In the genomic region with DNA sequence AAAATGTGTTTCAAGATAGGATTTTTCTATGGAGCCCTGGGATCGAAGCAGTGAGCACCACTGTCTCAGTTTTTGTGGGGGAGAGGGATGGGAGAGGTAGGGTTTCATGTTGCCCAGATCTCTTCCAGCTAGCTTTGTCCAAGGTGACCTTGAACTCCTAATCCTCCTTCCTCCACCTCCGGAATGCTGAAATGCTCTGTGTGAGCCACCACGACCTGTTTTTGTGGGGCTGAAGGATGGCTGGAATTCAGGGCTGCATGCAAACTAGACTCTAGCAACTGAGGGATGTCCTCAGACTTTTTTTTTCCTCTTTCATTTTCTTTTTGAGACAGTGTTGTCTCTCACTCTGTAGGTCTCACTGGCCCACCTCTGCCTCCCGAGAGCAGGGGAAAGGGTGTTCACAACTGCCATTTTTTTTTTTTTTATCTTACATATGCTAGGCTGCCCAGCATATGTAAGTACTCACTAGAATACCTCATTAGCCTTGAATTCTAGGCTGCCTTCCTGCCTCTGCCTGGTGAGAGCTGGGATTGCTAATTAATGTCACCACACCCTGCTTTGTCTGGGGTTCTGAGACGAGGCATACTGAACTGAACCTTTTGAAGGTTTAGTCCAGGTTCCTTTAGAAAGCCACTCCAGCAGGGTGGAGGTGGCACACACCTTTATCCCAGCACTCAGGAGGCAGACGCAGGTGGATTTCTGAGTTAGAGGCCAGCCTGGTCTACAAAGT, we compare ENCODE assay signal across 14 mouse cellular contexts. TPM values are rescaled to one million over a fixed set of nuclear protein-coding genes. Genes with fewer than 3 reads are reported as not detected.
DNase-seq lines count a peak whose midpoint lies in the region; ATAC-seq lines count a peak whose summit lies in the region.
"Had no signal": no experiment of that assay in that cellular context is flagged by ENCODE, and none has a peak within 500 bp of the region (broad histone marks: within the 10 kb centered on the region; RNA-seq: fewer than 3 reads in every experiment).

No protein-coding gene starts in this region.

- no peak overlapping the region for H3K9ac ChIP-seq in heart, embryonic 15.5 days
- H3K9ac ChIP-seq: forebrain, embryonic 15.5 days; midbrain, embryonic 12.5 days had no signal

- 0 out of 2 replicates have a peak overlapping the region, but pooled peaks have one; percentile 16 for H3K27ac ChIP-seq in heart, embryonic 15.5 days
- H3K27ac ChIP-seq: forebrain, embryonic 15.5 days; midbrain, embryonic 12.5 days had no signal

- no peaks in the 10 kb centered on the region for H3K36me3 ChIP-seq in heart, embryonic 15.5 days
- peaks cover 7% of the 10 kb centered on the region for H3K36me3 ChIP-seq in megakaryocyte, embryonic 14.5 days (replicated peaks; ENCODE audit: low read length)
- H3K36me3 ChIP-seq: forebrain, embryonic 15.5 days; midbrain, embryonic 12.5 days had no signal

- WGBS in heart, embryonic 15.5 days, result 49% methylated on average over 6 of the region's 6 CpGs

- ATAC-seq in heart, embryonic 15.5 days (replicated peaks; ENCODE audit: insufficient number of reproducible peaks, insufficient read depth, low FRiP score, low read depth), result no peak
- ATAC-seq in megakaryocyte, adult 5-6 weeks (ENCODE audit: poor library complexity, severe bottlenecking), result no peak
- ATAC-seq: forebrain, embryonic 15.5 days had no signal

- no peak overlapping the region for H3K4me3 ChIP-seq in heart, embryonic 15.5 days
- peak overlapping the region; percentile 38 for H3K4me3 ChIP-seq in megakaryocyte, embryonic 14.5 days (replicated peaks)
- H3K4me3 ChIP-seq: forebrain, embryonic 15.5 days; midbrain, embryonic 12.5 days had no signal

- no peak for DNase-seq in heart, postnatal 36 days
- peak; percentile 100 for DNase-seq in R1 (ENCODE audit: low read depth, low spot score)
- no peak for DNase-seq in ovary, postnatal 10 days (ENCODE audit: low spot score)
- DNase-seq in adrenal gland, postnatal 10 days, result no peak
- DNase-seq: cerebellum, adult 9-10 months; embryo, embryonic 11 days; lung, postnatal 14 days; right cerebral cortex, postnatal 25 days; thymus, adult 2 months had no signal

- no peaks in the 10 kb centered on the region for H3K9me3 ChIP-seq in heart, embryonic 15.5 days (replicated peaks)
- peaks cover 3% of the 10 kb centered on the region; the same call in 1 of the 2 replicates for H3K9me3 ChIP-seq in megakaryocyte, embryonic 14.5 days
- H3K9me3 ChIP-seq: forebrain, embryonic 15.5 days; midbrain, embryonic 12.5 days had no signal

- no peaks in the 10 kb centered on the region for H3K27me3 ChIP-seq in heart, embryonic 15.5 days
- no peaks in the 10 kb centered on the region for H3K27me3 ChIP-seq in megakaryocyte, embryonic 14.5 days (replicated peaks)
- H3K27me3 ChIP-seq: forebrain, embryonic 15.5 days; midbrain, embryonic 12.5 days had no signal

- no peak overlapping the region for H3K4me2 ChIP-seq in heart, embryonic 15.5 days
- H3K4me2 ChIP-seq: forebrain, embryonic 15.5 days; midbrain, embryonic 12.5 days had no signal

- H3K4me1 ChIP-seq in heart, embryonic 15.5 days (replicated peaks), result peaks cover 15% of the 10 kb centered on the region
- H3K4me1 ChIP-seq in megakaryocyte, embryonic 14.5 days, result peaks cover 84% of the 10 kb centered on the region
- H3K4me1 ChIP-seq: forebrain, embryonic 15.5 days; midbrain, embryonic 12.5 days had no signal

- intact Hi-C loops in heart, postnatal 36 days (cut with DNase I), result no loop called here

RNA-seq across cellular contexts. Expression of a gene that starts 11.0 kb away (rescaled TPM):
- 8.7 and 11.0 TPM in 2 replicates for polyA plus RNA-seq in heart, embryonic 15.5 days (2015; fragmentation: Nextera tagmentation; extraction: Ambion mirVana)
- total RNA-seq in heart, postnatal 36 days (2021), result 10 to 100 TPM; 23.0 to 27.1 TPM
- 22.7 and 35.4 TPM in 2 replicates for polyA plus RNA-seq in megakaryocyte, embryonic 14.5 days (2012; ENCODE audit: insufficient read depth, low replicate concordance)
- 50.7 and 54.8 TPM in 2 replicates for total RNA-seq in megakaryocyte, adult 5-6 weeks (2015)
- 55.7 and 59.8 TPM in 2 replicates for total RNA-seq in megakaryocyte, adult 5-6 weeks (2017)
- total RNA-seq in adrenal gland, postnatal 10 days (2021), result 10 to 100 TPM; 24.1 to 31.7 TPM
